Mouse (Mus musculus) lung, adult 2 months (tissue): Measurements from ENCODE around the gene Atf6b.

Experiments used
- CTCF ChIP-seq: fragments of 200-500 bp; IDR thresholded peaks from 2 replicates; pipeline ENCODE4 v1.5.1; 2011; ENCODE audit warnings: mild to moderate bottlenecking, low read length, control low read depth; ENCODE audit not compliant: insufficient read depth
- POLR2A ChIP-seq: fragments of 200-500 bp; IDR thresholded peaks from 2 replicates; pipeline ENCODE4 v1.6.1; 2011; ENCODE audit warnings: low read depth, mild to moderate bottlenecking, control low read depth, low read length, borderline replicate concordance; ENCODE audit errors: extremely low read depth

- TF ChIP-seq POLR2A (no peak), CTCF (no peak)
Observed at GRCm38 (mm10) chr17:34656666-34657065, 9.7 kb downstream of the Atf6b start.
